Mouse (Mus musculus) c-Kit-positive CD71-positive TER-119-negative erythroid progenitor cells, embryonic 14.5 days (primary cell): ENCODE measurements at regions not wholly inside any gene's neighbourhood (a gene's known extent, or its start where the extent isn't known, plus 50 kb on each side); places are given as distances from the start of the nearest gene placed in this dataset.

Experiments used
- DNase-seq: peaks from one replicate; pipeline ENCODE4 v3.0.0-alpha.2; 2013; ENCODE audit warnings: low read depth

GRCm38 (mm10) chr2:106540176-106540575, 152.9 kb upstream of the Mpped2 start:
- DNase-seq, result no peak

DNA sequence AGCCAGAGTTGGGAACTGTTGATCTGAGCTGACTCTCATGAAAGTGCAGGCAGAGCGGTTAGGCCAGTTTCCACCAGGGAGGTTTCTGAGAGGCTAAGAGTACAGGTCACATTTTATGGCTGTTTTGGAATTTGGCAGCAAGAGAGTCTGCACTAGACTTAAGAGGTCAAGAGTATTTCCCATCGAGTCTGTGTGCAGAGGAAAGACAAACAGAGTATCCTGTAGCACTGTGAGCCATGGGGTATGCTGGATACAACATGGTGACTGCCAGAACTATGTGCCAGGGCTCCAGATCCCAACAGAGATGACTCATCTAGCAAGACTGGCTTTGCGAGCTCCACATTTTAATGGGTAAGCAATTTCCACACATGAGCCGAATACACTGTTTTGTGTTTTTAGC, 146.0 kb upstream of the Mpped2 start:
- DNase-seq, result no peak

DNA sequence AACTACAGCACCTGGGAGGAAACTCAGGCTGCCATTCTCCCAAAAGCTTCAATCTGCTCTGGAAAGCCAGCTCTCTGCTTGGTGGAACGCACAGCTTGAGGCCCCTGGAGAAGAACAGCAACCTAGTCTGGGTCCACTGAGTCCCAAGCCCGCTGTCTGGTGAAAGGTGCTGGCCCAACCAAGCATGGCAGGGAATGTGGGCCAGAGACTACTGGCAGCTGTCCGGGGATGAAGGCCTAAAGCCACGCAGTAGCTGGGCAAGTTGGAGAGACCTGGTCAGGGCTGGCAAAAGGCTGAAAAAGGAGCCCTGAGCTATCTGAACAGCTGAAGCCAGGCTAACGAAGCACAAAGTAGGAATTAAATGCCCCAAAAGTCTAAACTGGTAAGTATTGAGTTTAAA, 139.4 kb upstream of the Mpped2 start:
- no peak for DNase-seq

GRCm38 (mm10) chr2:106561571-106562090, 131.4 kb upstream of the Mpped2 start:
- no peak for DNase-seq

GRCm38 (mm10) chr2:106570226-106570625, 122.8 kb upstream of the Mpped2 start:
- DNase-seq, result no peak

DNA sequence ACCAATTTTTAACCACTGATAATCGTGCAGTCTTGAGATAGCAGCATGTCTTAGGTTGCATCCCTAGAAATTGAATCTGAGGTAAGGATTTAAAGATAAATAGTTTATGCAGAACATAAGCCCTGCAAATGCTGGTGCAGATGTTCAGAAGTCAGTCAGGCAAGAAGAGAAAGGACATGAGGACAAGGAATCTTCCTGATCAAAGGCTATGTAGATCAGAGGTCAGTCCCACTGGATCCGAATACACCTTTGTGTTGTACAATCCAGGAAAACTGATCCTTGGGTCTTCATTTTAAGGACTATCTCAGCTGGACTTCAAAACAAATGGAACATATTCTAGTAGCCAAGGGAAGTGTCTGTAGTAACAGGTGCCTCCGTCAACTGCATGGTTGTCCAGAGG, 121.7 kb upstream of the Mpped2 start:
- DNase-seq, result no peak

- DNase-seq, result no peak
Measured at GRCm38 (mm10) chr2:106571913-106572312, 121.2 kb upstream of the Mpped2 start.

GRCm38 (mm10) chr2:106576746-106577323, 116.2 kb upstream of the Mpped2 start:
- DNase-seq, result no peak

DNA sequence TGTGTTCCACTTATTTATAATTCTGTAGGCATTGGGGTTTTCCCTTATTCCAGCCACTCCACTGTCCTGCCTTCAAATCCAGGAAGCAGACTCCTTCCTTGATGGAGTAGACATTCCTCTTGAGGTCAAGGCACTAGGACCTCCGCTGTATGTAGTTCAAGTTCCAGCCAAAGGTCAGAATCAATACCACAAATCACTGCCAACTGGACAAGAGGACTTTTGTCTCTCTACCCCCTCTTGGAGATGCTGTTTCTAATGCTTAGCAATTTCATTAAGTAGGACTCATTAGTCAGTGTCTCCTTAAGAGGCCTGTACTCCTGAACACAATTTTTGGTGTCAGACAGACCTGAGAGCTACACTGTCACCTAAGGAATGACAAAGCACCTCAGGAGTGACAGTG, 115.0 kb upstream of the Mpped2 start:
- no peak for DNase-seq

DNA sequence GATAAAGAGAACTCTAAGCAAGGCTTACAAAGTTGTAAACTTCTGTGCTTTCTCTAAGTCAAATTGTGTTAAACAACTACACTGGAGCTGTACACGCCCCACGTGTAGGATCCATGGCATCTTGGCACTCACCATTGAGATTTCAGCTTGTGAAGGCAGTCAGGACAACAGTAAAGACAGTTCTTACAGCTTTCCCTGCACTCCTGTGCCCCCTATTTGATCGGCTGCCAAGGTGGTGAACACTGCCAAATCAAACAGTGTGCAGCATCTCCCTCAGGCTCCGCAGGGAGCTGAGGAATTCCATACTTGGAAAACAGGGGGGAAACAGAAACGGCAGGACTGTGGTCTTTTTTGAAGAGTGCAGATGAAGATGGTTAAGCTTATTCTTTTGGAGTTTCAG, 112.4 kb upstream of the Mpped2 start:
- no peak for DNase-seq

- no peak for DNase-seq
Measured at GRCm38 (mm10) chr2:106621251-106621650, 71.8 kb upstream of the Mpped2 start.

GRCm38 (mm10) chr2:106622326-106622725, 70.7 kb upstream of the Mpped2 start:
- DNase-seq, result no peak

- DNase-seq, result no peak
Measured at GRCm38 (mm10) chr2:106623680-106624079, 69.4 kb upstream of the Mpped2 start.

DNA sequence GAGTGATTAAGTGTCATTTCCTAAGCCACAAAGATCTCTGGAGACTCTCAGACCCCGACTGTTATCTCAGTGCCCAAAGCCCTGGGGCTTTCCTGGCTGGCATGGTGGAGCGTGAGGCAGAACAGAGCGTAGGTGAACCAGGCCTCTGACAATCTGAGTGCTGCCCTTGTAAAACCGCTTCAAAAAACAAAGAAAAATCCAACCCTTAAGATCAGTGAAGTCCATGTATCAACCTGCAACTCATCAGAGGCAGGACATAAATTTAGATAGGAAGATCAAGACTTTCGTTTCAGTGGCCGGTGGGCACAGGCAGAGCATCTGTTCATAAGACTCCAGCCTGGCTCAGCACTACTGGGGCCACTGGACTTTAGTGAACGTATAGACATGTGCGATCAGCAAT, 61.1 kb upstream of the Mpped2 start:
- DNase-seq, result no peak
